Mouse (Mus musculus) stomach, postnatal 0 days (tissue): ENCODE measurements around the gene Lrch4.

Source experiments
- CTCF ChIP-seq: IDR thresholded peaks from 2 replicates; pipeline ENCODE4 v1.5.1; 2016; ENCODE audit warnings: antibody characterized with exemption, low read depth, mild to moderate bottlenecking, moderate library complexity
- EP300 ChIP-seq: optimal IDR thresholded peaks from 2 replicates; pipeline ENCODE3; 2016; ENCODE audit warnings: antibody characterized with exemption

DNA sequence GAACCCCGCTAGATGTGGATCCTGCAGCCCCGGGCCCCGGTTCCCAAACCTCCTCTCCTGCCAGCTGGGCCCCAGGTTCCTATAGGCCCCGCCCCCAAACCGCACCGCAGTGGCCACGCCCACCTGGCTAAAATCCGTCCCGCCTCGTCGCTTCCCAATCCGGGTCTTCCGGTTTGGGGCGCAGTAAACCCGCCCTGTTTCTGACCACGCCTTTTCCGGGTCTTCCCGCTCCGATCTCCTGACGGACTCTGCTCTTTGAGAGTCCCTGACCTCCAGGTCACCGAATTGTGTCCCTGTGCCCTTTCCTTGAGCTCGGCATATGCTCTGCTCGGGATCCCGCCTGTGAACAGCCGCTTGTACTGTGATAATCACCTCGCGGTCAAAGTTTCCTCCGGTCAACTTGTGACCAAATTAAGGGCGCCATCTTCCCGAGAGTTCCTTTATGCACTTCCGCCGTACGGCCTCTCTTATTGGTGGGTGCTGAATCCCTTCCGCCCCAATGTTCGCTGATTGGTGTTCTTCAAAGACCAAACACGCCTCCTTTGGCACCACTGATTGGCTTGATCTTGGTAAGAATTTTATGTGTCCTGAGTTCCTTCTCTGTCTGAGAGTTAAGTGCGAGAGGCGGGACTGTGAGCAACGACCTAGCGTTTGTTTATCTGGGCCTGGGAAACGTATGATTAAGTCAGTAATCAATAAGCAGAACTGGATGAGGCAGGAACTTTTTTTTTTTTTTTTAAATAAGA, 28.1 kb upstream of the Lrch4 start, which contains the start of gene Mospd3:
- TF ChIP-seq CTCF (peak; percentile 0; the same call in 1 of the 2 replicates), EP300 (peak; percentile 84)
